Mouse (Mus musculus) megakaryocyte, adult 5-6 weeks (primary cell): Measurements from ENCODE around the gene Sult6b2. TPM values are rescaled to one million over a fixed set of nuclear protein-coding genes. Genes with fewer than 3 reads are reported as not detected.

Source experiments
- ATAC-seq: 2 replicates; pipeline ENCODE4 v1.8.0; 2016; ENCODE audit warnings: mild to moderate bottlenecking, inconsistent platforms; ENCODE audit not compliant: poor library complexity, severe bottlenecking
- total RNA-seq, 2 experiments: library from RNA; stranded (forward) in 1 of 2; stranded (reverse) in 1 of 2; fragments of 153-499, 151-499 nt in 1 of 2; fragments of 221-1000, 200-1000 nt in 1 of 2; gene quantifications; 2 replicates each; pipeline versions ENCODE4 v1.2.3 to v1.2.4; 2015 to 2017

Sult6b2 gene
- not detected in 2 replicates for total RNA-seq (2015)
- total RNA-seq (2017) = not detected in 2 replicates

- no peak for ATAC-seq
Observed at GRCm38 (mm10) chr6:142804402-142804801, at the start of gene Sult6b2. Gene Sult6b2, minus strand, starts transcription at chr6:142804502.

- ATAC-seq = 0 out of 2 replicates have a peak, but pooled peaks have one; percentile 22
Observed at GRCm38 (mm10) chr6:142852419-142853377, 48.4 kb upstream of the Sult6b2 start.

GRCm38 (mm10) chr6:142850436-142850835 is 46.1 kb upstream of the Sult6b2 start:
- ATAC-seq = no peak

GRCm38 (mm10) chr6:142849326-142849725 is 45.0 kb upstream of the Sult6b2 start:
- ATAC-seq = no peak

- no peak for ATAC-seq
Observed at GRCm38 (mm10) chr6:142847914-142848674, 43.8 kb upstream of the Sult6b2 start.

- ATAC-seq = no peak
Observed at GRCm38 (mm10) chr6:142846855-142847254, 42.6 kb upstream of the Sult6b2 start.

GRCm38 (mm10) chr6:142845066-142845465 is 40.8 kb upstream of the Sult6b2 start:
- no peak for ATAC-seq

- no peak for ATAC-seq
Observed at GRCm38 (mm10) chr6:142844061-142844460, 39.8 kb upstream of the Sult6b2 start.

GRCm38 (mm10) chr6:142838501-142838900 is 34.2 kb upstream of the Sult6b2 start:
- no peak for ATAC-seq

- no peak for ATAC-seq
Observed at GRCm38 (mm10) chr6:142837326-142837725, 33.0 kb upstream of the Sult6b2 start.

- ATAC-seq = no peak
Observed at GRCm38 (mm10) chr6:142835726-142836125, 31.4 kb upstream of the Sult6b2 start.

GRCm38 (mm10) chr6:142834911-142835310 is 30.6 kb upstream of the Sult6b2 start:
- ATAC-seq = no peak

GRCm38 (mm10) chr6:142831706-142832105 is 27.4 kb upstream of the Sult6b2 start:
- peak; percentile 51 for ATAC-seq

GRCm38 (mm10) chr6:142831243-142831642 is 26.9 kb upstream of the Sult6b2 start:
- ATAC-seq = peak; percentile 95

- no peak for ATAC-seq
Observed at GRCm38 (mm10) chr6:142830221-142830620, 25.9 kb upstream of the Sult6b2 start.

- no peak for ATAC-seq
Observed at GRCm38 (mm10) chr6:142825449-142825848, 21.1 kb upstream of the Sult6b2 start.

GRCm38 (mm10) chr6:142823008-142823787 is 18.9 kb upstream of the Sult6b2 start:
- no peak for ATAC-seq

GRCm38 (mm10) chr6:142818306-142818705 is 14.0 kb upstream of the Sult6b2 start:
- no peak for ATAC-seq

GRCm38 (mm10) chr6:142815513-142815912 is 11.2 kb upstream of the Sult6b2 start:
- no peak for ATAC-seq

- peak; percentile 82 for ATAC-seq
Observed at GRCm38 (mm10) chr6:142814495-142814921, 10.2 kb upstream of the Sult6b2 start.

GRCm38 (mm10) chr6:142814011-142814410 is 9.7 kb upstream of the Sult6b2 start:
- no peak for ATAC-seq
